Mouse (Mus musculus) v-Abl transformed pro-B cells (cell line): Measurements from ENCODE around the gene Kptn.

Experiments
- in situ Hi-C, 2 experiments: fragments of 400-800 bp; cut with MboI; formaldehyde crosslinking; loops; one replicate each; pipeline ENCODE4 v1.15.1; 2025; ENCODE audit not compliant: unreplicated experiment in 2 of 2

Kptn gene

DNA sequence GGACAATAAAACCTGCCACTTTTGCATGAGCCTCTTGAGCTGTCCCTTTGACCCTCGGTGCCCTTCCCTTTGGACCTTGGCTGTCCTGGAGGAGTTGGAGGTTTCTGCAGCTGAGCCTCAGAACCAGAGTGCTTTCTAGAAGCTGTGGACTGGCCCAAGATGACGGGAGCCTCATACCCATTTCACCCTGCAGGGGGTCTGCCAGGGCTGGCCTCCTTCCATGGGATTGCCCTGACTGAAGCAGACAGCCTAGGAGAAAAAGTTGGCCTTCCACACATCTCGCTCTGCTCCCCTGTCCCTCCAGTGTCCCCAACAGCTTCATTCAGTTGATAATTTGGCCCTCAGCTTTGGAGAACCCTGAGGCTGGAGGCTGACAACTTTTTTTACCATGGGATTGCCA is 2.6 kb upstream of the Kptn start:
- in situ Hi-C loops = no loop called here

- in situ Hi-C loops = no loop called here
Measured at GRCm38 (mm10) chr7:16120262-16120600, 536 bp downstream of the Kptn start.

DNA sequence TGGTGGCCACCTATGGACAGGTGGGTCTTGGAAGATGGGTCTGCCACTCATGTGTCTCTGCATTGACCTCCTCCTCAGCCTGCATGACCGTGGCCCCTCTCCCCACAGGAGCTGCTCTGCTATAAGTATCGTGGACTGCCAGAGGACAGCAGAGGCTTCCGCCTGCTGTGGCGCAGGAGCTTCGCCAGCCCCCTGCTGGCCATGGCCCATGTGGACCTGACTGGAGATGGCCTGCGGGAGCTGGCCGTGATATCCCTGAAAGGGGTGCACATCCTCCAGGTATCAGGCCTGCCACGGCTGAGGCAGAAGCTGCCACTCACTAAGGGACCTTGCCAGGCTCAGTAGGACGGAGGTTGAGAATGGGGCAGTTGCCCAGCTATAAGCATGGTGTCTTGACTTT is 6.1 kb downstream of the Kptn start:
- in situ Hi-C loops = no loop called here

DNA sequence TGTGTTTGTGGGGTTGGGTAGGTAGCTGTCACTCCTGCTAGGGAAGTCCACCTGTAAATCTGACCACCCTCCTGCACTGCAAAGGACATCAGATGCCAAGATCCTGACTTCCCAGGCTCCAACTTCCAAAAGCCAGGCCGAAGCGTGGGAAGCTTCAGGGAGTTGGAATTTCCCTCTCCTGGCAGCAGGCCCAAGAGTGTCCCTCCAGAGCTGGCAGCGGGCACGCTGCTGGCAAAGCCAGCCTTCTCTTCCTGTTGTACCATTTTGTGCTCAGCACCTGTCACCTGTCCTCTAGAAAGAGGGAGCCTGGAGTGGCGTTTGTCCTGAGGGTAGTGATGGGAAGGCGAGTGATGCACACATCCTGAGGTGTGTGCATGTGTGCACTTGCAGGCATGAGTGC is 8.6 kb downstream of the Kptn start:
- in situ Hi-C loops = no loop called here

- in situ Hi-C loops = no loop called here
Measured at GRCm38 (mm10) chr7:16128899-16129298, 9.2 kb downstream of the Kptn start.

DNA sequence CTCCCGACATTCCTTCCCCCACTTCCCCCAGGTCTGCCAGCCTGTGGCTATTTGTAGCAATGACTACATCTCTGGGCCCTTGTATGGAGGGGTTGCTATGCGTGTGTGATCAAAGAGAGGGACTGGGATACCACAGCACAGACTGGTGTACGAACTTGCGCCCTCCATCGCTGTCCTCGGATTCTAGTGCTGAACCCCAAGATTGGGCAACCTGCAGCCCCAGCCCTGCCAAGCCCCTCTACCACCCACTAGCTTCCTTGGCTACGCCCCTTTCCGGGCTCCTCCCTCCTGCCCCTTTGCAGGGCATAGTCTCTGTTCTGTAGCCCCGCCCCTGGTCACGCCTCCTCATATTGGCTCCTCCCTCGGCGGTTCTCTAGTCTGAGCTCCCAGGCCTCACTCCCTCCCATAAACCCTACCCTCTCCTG is 9.7 kb downstream of the Kptn start, which contains the start of gene Slc8a2:
Gene Slc8a2 (plus strand): TSS at position 406 of the 425 bp plus-strand sequence.
- in situ Hi-C loops = no loop called here

DNA sequence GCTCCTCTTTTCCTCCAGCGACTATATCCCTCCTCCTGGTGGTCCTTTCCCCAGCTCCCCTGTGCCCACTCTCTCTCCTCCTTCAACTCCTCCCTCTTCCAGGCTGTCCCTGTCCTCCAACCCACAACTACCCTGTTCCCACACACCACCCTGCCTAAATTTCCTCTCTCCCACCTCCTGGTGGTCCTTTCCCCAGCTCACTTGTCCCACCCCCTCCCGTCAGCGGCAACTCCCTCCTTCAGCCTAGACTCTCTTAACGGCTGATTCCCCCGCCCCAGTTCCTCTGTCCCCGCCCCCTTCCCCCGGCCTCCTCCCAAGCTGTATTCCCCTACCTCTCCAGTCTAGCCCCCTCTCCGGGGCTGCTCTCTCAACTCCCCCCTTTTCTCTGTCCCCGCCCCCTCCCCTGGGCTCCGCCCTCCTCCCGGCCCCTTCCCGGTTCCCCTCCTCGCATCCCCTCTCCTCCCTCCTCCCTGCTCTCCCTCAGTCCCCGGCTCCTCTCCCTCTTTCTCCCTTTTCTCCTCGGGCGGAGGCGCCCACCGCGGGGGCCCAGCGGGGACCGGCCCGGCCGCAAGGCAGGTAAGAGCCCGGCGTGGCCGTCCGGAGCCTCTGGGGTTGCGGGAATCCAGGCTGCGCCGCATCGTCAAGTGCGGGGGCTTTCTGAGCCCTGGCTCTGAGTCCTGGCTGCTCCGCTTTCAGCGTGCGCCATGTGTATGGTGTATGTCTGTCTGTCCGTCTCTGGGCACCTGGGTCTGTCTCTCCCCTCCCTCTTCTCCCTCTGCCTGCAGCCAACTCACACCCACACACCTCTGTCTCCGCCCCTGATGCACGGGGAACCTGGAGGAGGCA is 10.4 kb downstream of the Kptn start:
- in situ Hi-C loops = no loop called here

GRCm38 (mm10) chr7:16130956-16131634 is 11.4 kb downstream of the Kptn start:
- in situ Hi-C loops = no loop called here

DNA sequence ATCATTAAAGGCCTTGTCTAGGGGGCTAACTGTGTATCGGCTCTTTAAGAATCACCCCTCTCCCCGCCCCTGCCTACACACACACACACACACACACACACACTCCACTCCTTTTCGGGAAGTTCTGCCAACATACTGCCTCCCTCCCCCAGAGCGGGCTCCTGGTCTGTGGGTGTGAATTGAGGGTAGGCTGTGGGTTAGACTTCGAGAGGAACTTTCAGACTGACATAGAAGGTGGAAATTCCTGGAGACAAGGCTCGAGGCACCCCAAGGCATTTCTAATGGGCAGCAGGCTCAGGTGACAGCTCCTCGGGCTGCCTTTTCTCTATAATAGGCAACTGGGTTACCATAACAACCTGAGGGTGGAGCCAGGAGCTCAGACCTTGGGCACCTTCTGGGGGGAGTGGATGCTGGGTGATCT is 12.5 kb downstream of the Kptn start:
- in situ Hi-C loops = no loop called here

GRCm38 (mm10) chr7:16132926-16133325 is 13.2 kb downstream of the Kptn start:
- in situ Hi-C loops = no loop called here

GRCm38 (mm10) chr7:16133691-16134090 is 14.0 kb downstream of the Kptn start:
- in situ Hi-C loops = no loop called here

- in situ Hi-C loops = no loop called here
Measured at GRCm38 (mm10) chr7:16134951-16135392, 15.3 kb downstream of the Kptn start.

- in situ Hi-C loops = loop anchor here in 1 of 2 experiments (5.0 kb wide), 1 partner anchor 89 kb away; no protein-coding TSS in a partner anchor
Measured at GRCm38 (mm10) chr7:16146489-16147410, 27.1 kb downstream of the Kptn start.

GRCm38 (mm10) chr7:16147643-16148042 is 27.9 kb downstream of the Kptn start:
- in situ Hi-C loops = loop anchor here in 1 of 2 experiments (5.0 kb wide), 1 partner anchor 90 kb away; no protein-coding TSS in a partner anchor

- in situ Hi-C loops = loop anchor here in 1 of 2 experiments (5.0 kb wide), 1 partner anchor 92 kb away; no protein-coding TSS in a partner anchor
Measured at GRCm38 (mm10) chr7:16149241-16149640, 29.5 kb downstream of the Kptn start.

- in situ Hi-C loops = loop anchor here (5.0 kb wide), 2 partner anchors 93 to 168 kb away; no protein-coding TSS in a partner anchor
Measured at GRCm38 (mm10) chr7:16150191-16151145, 30.8 kb downstream of the Kptn start.

- in situ Hi-C loops = loop anchor here (5.0 kb wide), 2 partner anchors 96 to 171 kb away; no protein-coding TSS in a partner anchor
Measured at GRCm38 (mm10) chr7:16153522-16153921, 33.8 kb downstream of the Kptn start.

DNA sequence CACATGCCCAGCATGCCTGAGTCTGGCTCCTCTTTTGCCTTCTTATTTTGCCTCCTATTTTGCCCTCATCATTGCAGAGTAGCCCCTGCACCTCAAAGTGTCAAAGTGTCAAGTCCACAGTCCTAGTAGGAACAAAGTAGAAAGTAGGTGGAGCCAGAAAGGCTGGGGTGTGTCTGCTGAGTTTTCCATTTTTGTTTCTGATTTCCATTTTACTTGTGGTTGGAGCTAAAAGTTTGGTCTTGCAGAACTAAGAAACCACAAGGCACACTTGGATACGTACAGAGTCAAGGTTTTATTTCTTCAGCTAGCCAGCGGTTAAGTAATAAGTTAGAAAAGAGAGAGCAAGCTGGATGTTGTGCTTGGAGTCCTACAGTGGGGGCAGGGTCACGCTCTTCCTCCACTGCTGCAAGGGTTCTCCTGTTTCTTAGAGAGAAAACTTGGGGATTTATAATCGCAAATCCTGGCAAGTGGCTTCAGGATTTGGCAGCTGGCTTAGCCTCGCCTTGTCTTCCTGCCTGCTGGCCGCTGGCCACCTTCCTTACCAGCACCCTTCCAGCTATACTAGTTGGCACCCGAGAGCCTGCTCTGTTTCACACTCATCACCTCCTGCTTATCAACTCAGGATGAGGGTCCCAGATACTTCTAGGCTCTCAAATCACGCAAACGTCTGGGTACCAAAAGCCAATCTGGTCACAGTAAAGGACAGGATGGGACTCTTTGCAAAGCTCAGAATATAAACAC is 35.6 kb downstream of the Kptn start:
- in situ Hi-C loops = no loop called here
